Mouse (Mus musculus): ENCODE measurements around the gene Grin1. TPM values are rescaled to one million over a fixed set of nuclear protein-coding genes. Genes with fewer than 3 reads are reported as not detected.

Grin1 gene
- polyA plus RNA-seq, 1 experiment from 2014 or later: 5.6 TPM

DNA sequence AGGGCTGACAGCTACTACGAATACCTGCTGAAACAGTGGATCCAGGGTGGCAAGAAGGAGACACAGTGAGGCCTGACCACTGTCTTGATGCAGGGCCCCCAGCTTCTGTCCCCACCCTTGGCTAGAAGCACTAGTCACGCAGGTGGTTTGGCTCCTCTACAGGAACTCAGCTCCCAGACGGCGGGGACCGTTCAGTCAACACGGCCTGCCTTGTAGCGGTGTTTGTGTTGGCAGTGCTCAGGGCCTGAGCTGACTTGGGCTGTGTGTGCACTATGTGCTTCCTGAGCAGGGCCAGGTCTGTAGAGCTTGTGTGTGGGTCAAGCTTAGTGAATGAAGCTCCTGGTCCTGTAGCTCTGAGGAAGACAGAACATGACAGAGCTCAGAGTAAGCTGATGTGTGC is 29.2 kb upstream of the Grin1 start:
- Histone ChIP-seq H3K4me2 (no peak overlapping the region), H3K9ac (no peak overlapping the region), H3K9me3 (no peaks in the 10 kb centered on the region), H3K27ac (no peak overlapping the region), H3K36me3 (replicated peaks) (peaks cover 98% of the 10 kb centered on the region), H3K27me3 (no peaks in the 10 kb centered on the region), H3K4me1 (no peaks in the 10 kb centered on the region), H3K4me3 (replicated peaks) (no peak overlapping the region)
- no peak for ATAC-seq (ENCODE audit: low FRiP score)
- WGBS: 93% methylated on average over 7 of the region's 7 CpGs

DNA sequence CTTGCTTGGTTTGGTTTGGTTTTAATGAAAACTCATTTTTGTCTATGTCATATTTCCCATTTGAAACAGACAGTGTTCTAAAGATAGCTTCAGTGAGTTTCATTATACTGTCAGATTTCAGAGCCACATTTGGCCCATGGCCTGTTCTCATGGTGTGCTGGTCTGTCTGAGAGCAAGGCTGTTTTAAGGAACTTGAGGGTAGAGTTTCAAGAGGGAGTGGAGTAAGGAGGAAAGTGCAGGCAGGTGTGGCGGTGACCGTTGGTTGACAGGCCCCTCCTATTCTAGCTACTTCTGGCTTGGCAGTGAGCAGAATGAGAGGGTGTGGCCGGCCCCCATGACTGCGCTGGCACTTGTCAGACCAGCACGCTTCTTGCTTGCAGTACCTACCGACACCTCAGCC is 19.3 kb upstream of the Grin1 start:
- no peaks in the 10 kb centered on the region for H3K27me3 ChIP-seq
- H3K4me3 ChIP-seq (replicated peaks): no peak overlapping the region
- H3K9ac ChIP-seq: no peak overlapping the region
- H3K36me3 ChIP-seq (replicated peaks): peaks cover 88% of the 10 kb centered on the region
- no peak overlapping the region for H3K27ac ChIP-seq
- H3K4me2 ChIP-seq: no peak overlapping the region
- peaks cover 5% of the 10 kb centered on the region for H3K4me1 ChIP-seq
- no peak for ATAC-seq (ENCODE audit: low FRiP score)
- no peaks in the 10 kb centered on the region for H3K9me3 ChIP-seq
- WGBS: 96% methylated on average over 6 of the region's 6 CpGs

DNA sequence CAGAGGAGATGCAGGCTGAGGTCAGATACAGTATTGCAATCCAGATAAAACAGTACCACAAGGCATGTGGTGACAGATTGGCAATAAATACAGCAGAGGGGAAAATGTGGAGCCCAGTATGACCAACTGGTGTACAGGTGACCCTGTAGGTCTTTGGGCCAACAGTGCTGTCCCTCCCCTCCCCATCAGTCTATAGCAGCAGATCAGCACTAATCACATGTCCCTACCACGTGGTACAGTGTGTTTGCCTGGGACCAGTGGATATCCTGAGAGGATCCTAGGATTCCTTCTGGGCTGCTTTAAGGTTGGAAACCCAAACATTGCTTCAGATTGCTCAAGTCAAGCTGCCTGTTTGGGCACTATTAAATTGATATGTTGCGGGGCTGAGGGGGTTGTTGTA is 14.6 kb upstream of the Grin1 start:
- Histone ChIP-seq H3K36me3 (replicated peaks) (peaks cover 48% of the 10 kb centered on the region), H3K9me3 (no peaks in the 10 kb centered on the region), H3K9ac (peak overlapping the region; percentile 87), H3K4me1 (peaks cover 15% of the 10 kb centered on the region), H3K4me3 (replicated peaks) (peak overlapping the region; percentile 89), H3K27ac (no peak overlapping the region), H3K27me3 (no peaks in the 10 kb centered on the region), H3K4me2 (peak overlapping the region; percentile 92)
- ATAC-seq (ENCODE audit: low FRiP score): no peak
- WGBS: 88% methylated on average over 2 of the region's 2 CpGs

DNA sequence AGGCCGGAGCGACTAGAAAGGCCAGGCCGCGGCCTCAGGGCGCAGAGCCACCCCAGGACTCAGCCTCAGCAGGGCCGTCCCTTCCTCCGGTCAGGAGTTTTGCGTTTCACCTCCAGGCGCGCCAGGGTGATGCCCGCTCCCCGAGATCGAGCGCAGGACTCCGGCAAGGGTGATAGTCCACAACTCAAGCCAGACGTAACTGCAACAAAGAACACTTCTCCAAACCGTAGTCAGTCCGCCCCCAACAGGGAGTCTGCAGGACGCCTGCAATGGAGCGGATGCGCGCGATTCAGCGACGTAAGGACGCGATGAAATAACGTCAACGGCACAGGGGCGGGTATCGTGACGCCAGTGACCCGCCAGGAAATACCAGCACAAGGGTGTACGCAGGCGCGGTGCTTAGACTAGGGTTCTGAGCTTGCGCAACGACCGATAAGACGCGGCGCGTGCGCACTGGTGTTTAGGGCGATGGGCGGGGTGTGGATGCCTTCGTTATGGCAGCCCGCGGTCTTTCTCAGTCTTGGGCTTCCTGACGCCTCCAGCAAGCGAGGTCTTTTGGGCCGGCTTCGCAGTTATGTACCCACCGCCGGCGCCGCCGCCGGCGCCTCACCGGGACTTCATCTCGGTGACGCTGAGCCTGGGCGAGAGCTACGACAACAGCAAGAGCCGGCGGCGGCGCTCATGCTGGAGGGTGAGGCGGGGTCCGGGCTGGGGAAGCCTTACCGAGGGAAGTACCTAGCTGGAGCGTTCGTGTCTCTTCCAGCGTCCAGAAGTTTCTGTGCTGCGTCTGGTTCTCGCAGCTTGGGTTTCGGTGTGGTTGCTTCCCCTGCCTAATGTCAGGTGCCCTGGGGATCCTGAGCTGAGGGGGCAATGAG is 13.5 kb upstream of the Grin1 start, which contains the start of gene Man1b1:
Man1b1 (plus strand) TSS at position 53 of the 875 bp plus-strand sequence.
- H3K27me3 ChIP-seq: no peaks in the 10 kb centered on the region

DNA sequence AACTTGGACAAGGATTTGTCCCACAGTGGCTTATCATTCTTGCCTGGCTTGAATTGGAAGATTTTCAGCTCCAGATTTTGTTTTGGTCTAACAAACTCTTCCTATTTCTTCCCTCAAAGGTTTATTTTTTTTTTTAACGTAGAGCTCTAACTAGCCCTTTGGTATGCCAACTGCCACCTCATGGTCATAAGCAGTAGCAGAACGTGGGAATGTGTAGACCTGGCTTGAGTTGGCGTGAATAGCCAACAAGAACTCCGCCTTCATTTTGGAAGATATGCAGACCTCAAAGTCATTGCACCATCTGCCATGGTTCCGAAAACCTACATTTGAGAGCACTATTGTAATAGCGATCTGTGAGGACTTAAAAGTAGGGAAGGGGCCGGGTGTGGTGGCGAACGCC is 12.5 kb upstream of the Grin1 start:
- Histone ChIP-seq H3K9me3 (no peaks in the 10 kb centered on the region), H3K9ac (peak overlapping the region; percentile 88; the same call in 1 of the 2 replicates), H3K27me3 (no peaks in the 10 kb centered on the region), H3K36me3 (replicated peaks) (peaks cover 27% of the 10 kb centered on the region), H3K4me1 (peaks cover 15% of the 10 kb centered on the region), H3K4me3 (replicated peaks) (peak overlapping the region; percentile 89), H3K4me2 (peak overlapping the region; percentile 92), H3K27ac (no peak overlapping the region)
- WGBS: 67% methylated on average over 9 of the region's 9 CpGs
- ATAC-seq (ENCODE audit: low FRiP score): no peak

More for the DNA sequence above, 13.5 kb upstream of the Grin1 start, which contains the start of gene Man1b1:
- Histone ChIP-seq H3K9ac (peak within 1 kb of the TSS; percentile 88), H3K27ac (peak within 1 kb of the TSS; percentile 79), H3K4me3 (replicated peaks) (peak within 1 kb of the TSS; percentile 89), H3K4me1 (peaks cover 15% of the 10 kb centered on the region), H3K4me2 (peak within 1 kb of the TSS; percentile 92), H3K9me3 (no peaks in the 10 kb centered on the region), H3K36me3 (replicated peaks) (peaks cover 38% of the 10 kb centered on the region)
- WGBS: under 1% methylated on average over 78 of the region's 78 CpGs
- peak; percentile 98 for ATAC-seq (ENCODE audit: low FRiP score)

DNA sequence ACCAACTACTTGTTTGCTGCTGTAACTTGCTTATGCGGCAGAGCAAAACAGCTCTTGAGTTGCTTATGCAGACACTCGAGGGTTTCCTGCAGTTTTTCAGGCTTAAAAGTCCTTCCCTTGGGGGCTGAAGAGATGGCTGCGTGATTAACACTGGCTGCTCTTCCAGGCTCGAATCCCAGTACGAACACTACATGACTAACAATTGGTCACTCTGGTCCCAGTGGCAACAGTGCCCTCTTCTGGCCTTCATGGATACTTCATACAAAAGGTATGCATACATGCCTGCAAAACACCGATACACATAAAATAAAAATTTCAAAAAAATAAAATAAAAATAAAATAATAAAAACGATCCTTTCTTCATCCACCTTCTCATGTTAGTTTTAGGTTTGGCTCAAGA is 9.5 kb upstream of the Grin1 start:
- H3K27ac ChIP-seq: no peak overlapping the region
- no peak for ATAC-seq (ENCODE audit: low FRiP score)
- no peak overlapping the region for H3K4me3 ChIP-seq (replicated peaks)
- no peak overlapping the region for H3K4me2 ChIP-seq
- H3K4me1 ChIP-seq: peaks cover 11% of the 10 kb centered on the region
- 33% methylated on average over 7 of the region's 7 CpGs for WGBS
- no peaks in the 10 kb centered on the region for H3K36me3 ChIP-seq (replicated peaks)
- H3K27me3 ChIP-seq: 0 out of 2 replicates have a peak, but pooled peaks cover 4% of the 10 kb centered on the region
- H3K9me3 ChIP-seq: no peaks in the 10 kb centered on the region
- no peak overlapping the region for H3K9ac ChIP-seq

DNA sequence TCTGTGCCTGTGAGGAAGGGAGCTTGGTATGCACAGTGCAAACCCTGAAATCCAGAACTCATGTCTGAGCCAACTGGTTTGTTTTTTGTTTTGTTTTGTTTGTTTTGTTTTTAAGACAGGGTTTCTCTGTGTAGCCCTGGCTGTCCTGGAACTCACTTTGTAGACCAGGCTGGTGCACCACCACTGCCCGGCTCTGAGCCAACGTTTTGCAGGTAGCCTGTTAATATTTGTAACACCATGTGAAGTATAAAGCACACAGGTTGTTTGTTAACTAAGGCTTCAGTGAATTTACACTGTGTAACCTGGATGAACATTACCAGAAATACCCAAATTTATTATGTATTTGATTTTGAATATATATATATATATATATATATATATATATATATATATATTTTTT is 7.0 kb upstream of the Grin1 start:
- no peak overlapping the region for H3K4me2 ChIP-seq
- H3K27ac ChIP-seq: no peak overlapping the region
- no peak overlapping the region for H3K4me3 ChIP-seq (replicated peaks)
- H3K4me1 ChIP-seq: peaks cover under 1% of the 10 kb centered on the region; the same call in 1 of the 2 replicates
- H3K9ac ChIP-seq: no peak overlapping the region
- no peaks in the 10 kb centered on the region for H3K9me3 ChIP-seq
- no peak for ATAC-seq (ENCODE audit: low FRiP score)
- 78% methylated on average over 2 of the region's 2 CpGs for WGBS
- H3K27me3 ChIP-seq: peaks cover 20% of the 10 kb centered on the region
- H3K36me3 ChIP-seq (replicated peaks): no peaks in the 10 kb centered on the region

DNA sequence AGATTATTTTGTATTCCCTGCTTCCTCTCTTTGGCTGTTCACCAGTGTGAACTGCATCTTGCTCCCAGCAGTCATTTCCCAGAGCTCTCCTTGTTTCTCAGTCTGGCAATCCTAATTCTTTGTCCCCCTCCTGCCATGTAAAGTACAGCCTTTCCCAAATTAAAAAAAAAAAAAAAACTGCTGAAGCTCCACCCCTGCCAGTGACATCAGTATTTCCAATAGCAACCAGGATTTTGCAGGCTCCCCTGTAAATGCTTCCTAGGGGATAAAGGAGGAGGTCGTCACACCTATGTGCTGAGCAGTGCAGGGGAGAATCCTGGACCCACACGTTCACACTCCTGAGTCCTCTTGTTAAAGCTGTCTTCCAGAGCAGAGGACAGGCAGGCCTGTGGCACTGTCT is 1.1 kb upstream of the Grin1 start:
- WGBS: 39% methylated on average over 2 of the region's 2 CpGs
- Histone ChIP-seq H3K4me2 (no peak overlapping the region), H3K36me3 (replicated peaks) (no peaks in the 10 kb centered on the region), H3K9me3 (no peaks in the 10 kb centered on the region), H3K4me1 (peaks cover 10% of the 10 kb centered on the region), H3K27me3 (peaks cover 79% of the 10 kb centered on the region), H3K27ac (no peak overlapping the region), H3K4me3 (replicated peaks) (no peak overlapping the region), H3K9ac (no peak overlapping the region)
- ATAC-seq (ENCODE audit: low FRiP score): no peak

DNA sequence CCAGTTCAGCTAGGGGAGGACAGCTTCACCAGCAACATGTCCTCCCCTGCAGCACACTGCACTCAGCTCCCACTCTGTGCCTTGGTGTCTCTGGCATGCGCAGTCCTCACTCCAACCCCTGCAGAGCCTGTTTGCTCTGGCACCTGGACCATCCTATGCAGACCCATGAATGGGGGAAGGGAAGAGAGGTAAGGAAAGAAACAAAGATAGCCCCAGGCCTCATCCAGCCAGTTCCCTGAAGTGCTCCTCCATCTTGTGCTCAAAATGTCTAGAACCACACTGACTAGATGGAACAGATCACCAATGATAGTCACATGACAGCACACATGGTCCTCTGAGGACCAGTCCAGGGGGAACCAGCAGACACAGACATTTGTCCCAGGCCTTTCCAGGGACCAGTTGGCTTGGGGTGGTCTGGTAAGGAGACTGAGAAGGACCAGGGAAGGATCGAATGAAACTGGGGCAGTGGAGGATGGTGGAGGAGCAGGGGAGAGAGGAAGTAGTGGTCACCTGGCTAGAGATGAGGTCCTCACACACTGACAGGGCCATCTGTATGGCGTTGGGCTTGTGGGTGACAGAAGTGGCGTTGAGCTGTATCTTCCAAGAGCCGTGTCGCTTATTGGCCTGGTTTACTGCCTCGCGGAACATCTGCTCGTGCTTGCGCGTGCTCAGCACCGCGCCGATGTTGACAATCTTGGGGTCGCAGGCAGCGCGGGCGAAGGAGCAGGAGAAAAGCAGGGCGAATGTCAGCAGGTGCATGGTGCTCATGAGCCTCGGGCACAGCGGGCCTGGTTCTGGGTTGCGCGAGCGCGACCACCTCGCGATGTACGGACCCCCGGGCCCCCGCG is 644 bp downstream of the Grin1 start:
- Histone ChIP-seq H3K4me2 (peak overlapping the region; percentile 65), H3K9ac (peak overlapping the region; percentile 34; the same call in 1 of the 2 replicates), H3K9me3 (no peaks in the 10 kb centered on the region), H3K4me3 (replicated peaks) (peak overlapping the region; percentile 45), H3K27me3 (peaks cover 93% of the 10 kb centered on the region), H3K36me3 (replicated peaks) (no peaks in the 10 kb centered on the region), H3K4me1 (peaks cover 10% of the 10 kb centered on the region), H3K27ac (no peak overlapping the region)
- peak; percentile 41 for ATAC-seq (ENCODE audit: low FRiP score)
- WGBS: 5% methylated on average over 31 of the region's 31 CpGs

DNA sequence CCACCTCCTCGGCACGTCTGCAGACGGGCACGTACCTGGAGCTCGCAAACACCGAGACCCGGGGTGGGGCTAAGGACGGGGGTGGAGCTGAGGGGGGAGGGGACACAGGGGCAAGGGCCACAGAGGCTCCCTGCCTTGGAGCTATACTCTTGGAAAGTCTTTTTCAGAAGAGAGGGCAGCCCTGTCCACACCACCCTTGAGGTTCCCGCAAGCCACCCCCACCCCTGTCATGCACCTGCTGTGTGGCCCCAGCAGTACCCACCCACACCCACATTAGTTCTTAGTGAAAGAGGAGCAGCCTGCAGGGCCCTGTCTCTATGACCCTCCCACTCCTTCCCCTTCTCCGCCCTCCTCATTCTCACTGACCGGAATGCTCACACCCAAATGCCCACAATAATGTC is 7.5 kb downstream of the Grin1 start:
- 7% methylated on average over 11 of the region's 11 CpGs for WGBS
- Histone ChIP-seq H3K4me3 (replicated peaks) (no peak overlapping the region), H3K36me3 (replicated peaks) (no peaks in the 10 kb centered on the region), H3K9ac (no peak overlapping the region), H3K27me3 (peaks cover 100% of the 10 kb centered on the region), H3K4me1 (no peaks in the 10 kb centered on the region), H3K9me3 (no peaks in the 10 kb centered on the region), H3K4me2 (no peak overlapping the region), H3K27ac (no peak overlapping the region)
- no peak for ATAC-seq (ENCODE audit: low FRiP score)

DNA sequence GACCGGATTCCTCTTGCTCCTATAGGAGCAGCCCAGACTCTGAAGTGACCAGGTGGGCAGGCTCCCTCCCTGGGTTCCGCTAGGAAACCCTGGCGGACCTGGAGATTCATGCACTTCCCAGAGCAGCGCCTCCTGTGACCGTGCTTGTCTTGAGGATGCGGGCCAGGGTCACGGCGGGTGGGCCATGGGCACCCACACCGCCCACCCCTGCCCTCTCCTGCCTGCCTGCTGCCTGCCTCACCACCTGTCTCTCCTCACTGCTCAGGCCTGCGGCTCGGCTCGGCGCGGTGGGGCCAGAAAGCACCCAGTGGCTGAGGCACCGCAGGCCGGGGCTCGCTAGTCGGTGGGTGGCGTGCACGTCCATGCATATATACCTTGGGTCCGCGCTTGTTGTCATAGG is 8.0 kb downstream of the Grin1 start:
- Histone ChIP-seq H3K27me3 (peaks cover 100% of the 10 kb centered on the region), H3K9ac (no peak overlapping the region), H3K36me3 (replicated peaks) (no peaks in the 10 kb centered on the region), H3K27ac (no peak overlapping the region), H3K4me3 (replicated peaks) (no peak overlapping the region), H3K4me2 (no peak overlapping the region), H3K4me1 (no peaks in the 10 kb centered on the region), H3K9me3 (no peaks in the 10 kb centered on the region)
- no peak for ATAC-seq (ENCODE audit: low FRiP score)
- WGBS: 3% methylated on average over 22 of the region's 22 CpGs

DNA sequence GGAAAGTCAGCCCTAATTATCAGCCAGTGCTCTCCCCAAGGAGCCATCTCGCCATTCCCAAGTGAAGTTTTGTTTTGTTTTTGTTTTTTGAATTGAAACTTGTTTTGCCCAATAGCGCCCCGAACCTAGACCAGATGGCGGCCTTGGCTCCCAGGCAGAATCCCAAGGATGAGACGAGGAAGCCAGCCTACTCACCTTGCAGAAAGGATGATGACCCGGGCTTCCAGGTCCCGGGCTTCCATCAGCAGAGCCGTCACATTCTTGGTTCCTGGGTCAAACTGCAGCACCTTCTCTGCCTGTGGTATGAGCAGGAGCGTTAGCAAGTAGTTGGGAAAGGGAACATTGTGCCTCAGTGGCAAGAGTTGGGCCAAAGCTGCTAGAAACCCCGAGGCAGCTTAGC is 8.8 kb downstream of the Grin1 start:
- H3K9ac ChIP-seq: no peak overlapping the region
- H3K4me2 ChIP-seq: no peak overlapping the region
- no peak for ATAC-seq (ENCODE audit: low FRiP score)
- no peaks in the 10 kb centered on the region for H3K36me3 ChIP-seq (replicated peaks)
- H3K27ac ChIP-seq: no peak overlapping the region
- WGBS: 57% methylated on average over 10 of the region's 10 CpGs
- peaks cover 99% of the 10 kb centered on the region for H3K27me3 ChIP-seq
- 0 out of 2 replicates have a peak, but pooled peaks cover 4% of the 10 kb centered on the region for H3K4me1 ChIP-seq
- no peaks in the 10 kb centered on the region for H3K9me3 ChIP-seq
- no peak overlapping the region for H3K4me3 ChIP-seq (replicated peaks)

Data from forebrain, embryonic 12.5 days (tissue).